Mouse (Mus musculus) brain, embryonic 14.5 days (tissue): ENCODE data around the gene Plekho2. TPM values are rescaled to one million over a fixed set of nuclear protein-coding genes. Genes with fewer than 3 reads are reported as not detected.

Source experiments
- DNase-seq: peaks from one replicate; pipeline ENCODE4 v3.0.0-alpha.2; 2011; ENCODE audit warnings: low read depth
- CTCF ChIP-seq: fragments of 200-500 bp; IDR thresholded peaks from 2 replicates; pipeline ENCODE4 v1.5.1; 2012; ENCODE audit warnings: inconsistent platforms, mild to moderate bottlenecking, moderate library complexity, borderline replicate concordance; ENCODE audit not compliant: insufficient read depth, insufficient read length; ENCODE audit errors: extremely low read depth
- POLR2A ChIP-seq: fragments of 200-500 bp; IDR thresholded peaks from 2 replicates; pipeline ENCODE4 v1.6.1; 2012; ENCODE audit warnings: mild to moderate bottlenecking, inconsistent platforms, borderline replicate concordance; ENCODE audit not compliant: poor library complexity, insufficient read depth, insufficient read length, severe bottlenecking; ENCODE audit errors: extremely low read depth
- polyA plus RNA-seq: library from polyadenylated mRNA; depleted of rRNA; stranded (reverse); fragments of >200 nt; gene quantifications from 2 replicates; pipeline ENCODE4 v1.2.3, GENCODE M21; 2012

The Plekho2 gene
- polyA plus RNA-seq, 1 experiment, result 5.9 TPM

GRCm38 (mm10) chr9:65549643-65550042, 30.2 kb downstream of the Plekho2 start:
- TF ChIP-seq POLR2A, result no peak
- DNase-seq, result no peak

- TF ChIP-seq CTCF (no peak), POLR2A (no peak)
- no peak for DNase-seq
Measured at GRCm38 (mm10) chr9:65549139-65549538, 30.7 kb downstream of the Plekho2 start.

GRCm38 (mm10) chr9:65548311-65548710, 31.5 kb downstream of the Plekho2 start:
- no peak for DNase-seq

GRCm38 (mm10) chr9:65547844-65548243, 32.0 kb downstream of the Plekho2 start:
- TF ChIP-seq CTCF, result no peak
- no peak for TF ChIP-seq POLR2A
- DNase-seq, result no peak

More at GRCm38 (mm10) chr9:65548311-65548710, 31.5 kb downstream of the Plekho2 start:
- TF ChIP-seq CTCF, result no peak
- no peak for TF ChIP-seq POLR2A

GRCm38 (mm10) chr9:65547111-65547510, 32.7 kb downstream of the Plekho2 start:
- no peak for TF ChIP-seq POLR2A
- TF ChIP-seq CTCF, result no peak
- no peak for DNase-seq

- DNase-seq, result no peak
- TF ChIP-seq POLR2A (no peak), CTCF (no peak)
Measured at GRCm38 (mm10) chr9:65546413-65546695, 33.5 kb downstream of the Plekho2 start.

- no peak for DNase-seq
- TF ChIP-seq POLR2A, result no peak
- TF ChIP-seq CTCF, result no peak
Measured at GRCm38 (mm10) chr9:65545635-65546412, 34.0 kb downstream of the Plekho2 start.

GRCm38 (mm10) chr9:65542111-65542524, 37.7 kb downstream of the Plekho2 start:
- no peak for TF ChIP-seq POLR2A
- TF ChIP-seq CTCF, result no peak
- DNase-seq, result no peak

GRCm38 (mm10) chr9:65541126-65542068, 38.4 kb downstream of the Plekho2 start:
- TF ChIP-seq CTCF (no peak), POLR2A (no peak)
- peak; percentile 30 for DNase-seq

GRCm38 (mm10) chr9:65539697-65540096, 40.1 kb downstream of the Plekho2 start:
- DNase-seq, result no peak
- TF ChIP-seq POLR2A (no peak), CTCF (no peak)

- no peak for DNase-seq
- no peak for TF ChIP-seq CTCF
- no peak for TF ChIP-seq POLR2A
Measured at GRCm38 (mm10) chr9:65537901-65538630, 41.8 kb downstream of the Plekho2 start.

GRCm38 (mm10) chr9:65536491-65536890, 43.3 kb downstream of the Plekho2 start:
- DNase-seq, result no peak
- TF ChIP-seq CTCF, result no peak
- TF ChIP-seq POLR2A, result no peak
